Mouse (Mus musculus) monocyte, adult 2 months (primary cell): Measurements from ENCODE around the gene Lman2l.

Experiments used
- DNase-seq, 2 experiments: peaks; one replicate each; pipeline ENCODE4 v3.0.0; 2022; ENCODE audit warnings: low spot score in 2 of 2, low read depth in 1 of 2

The Lman2l gene

GRCm38 (mm10) chr1:36444471-36445464 is at the start of gene Lman2l:
Gene Lman2l, minus strand, starts transcription at chr1:36445271.
- peak; percentile 85 to 88 for DNase-seq

GRCm38 (mm10) chr1:36493299-36493698 is 48.2 kb upstream of the Lman2l start:
- DNase-seq, result no peak

GRCm38 (mm10) chr1:36492416-36493139 is 47.5 kb upstream of the Lman2l start:
- no peak for DNase-seq

- DNase-seq, result no peak
Observed at GRCm38 (mm10) chr1:36489661-36490060, 44.6 kb upstream of the Lman2l start.

- no peak for DNase-seq
Observed at GRCm38 (mm10) chr1:36487111-36487510, 42.0 kb upstream of the Lman2l start.

GRCm38 (mm10) chr1:36485080-36485479 is 40.0 kb upstream of the Lman2l start:
- DNase-seq, result no peak

- DNase-seq, result no peak
Observed at GRCm38 (mm10) chr1:36483825-36484224, 38.8 kb upstream of the Lman2l start.

- no peak for DNase-seq
Observed at GRCm38 (mm10) chr1:36479903-36480899, 35.1 kb upstream of the Lman2l start.

GRCm38 (mm10) chr1:36478343-36478795 is 33.3 kb upstream of the Lman2l start:
- DNase-seq, result no peak

GRCm38 (mm10) chr1:36476426-36476825 is 31.4 kb upstream of the Lman2l start:
- DNase-seq, result no peak

- no peak for DNase-seq
Observed at GRCm38 (mm10) chr1:36475480-36476110, 30.5 kb upstream of the Lman2l start.

GRCm38 (mm10) chr1:36474646-36475045 is 29.6 kb upstream of the Lman2l start:
- no peak for DNase-seq

- peak in 1 of 2 experiments; percentile 27 for DNase-seq
Observed at GRCm38 (mm10) chr1:36473211-36473780, 28.2 kb upstream of the Lman2l start.

- DNase-seq, result no peak
Observed at GRCm38 (mm10) chr1:36472106-36472440, 27.0 kb upstream of the Lman2l start.

GRCm38 (mm10) chr1:36471181-36472105 is 26.4 kb upstream of the Lman2l start, which contains the start of gene Cnnm4:
Gene Cnnm4, plus strand, starts transcription at chr1:36471620.
- DNase-seq, result peak; percentile 56 to 81

- DNase-seq, result no peak
Observed at GRCm38 (mm10) chr1:36469811-36470444, 24.9 kb upstream of the Lman2l start.

- DNase-seq, result no peak
Observed at GRCm38 (mm10) chr1:36467446-36467845, 22.4 kb upstream of the Lman2l start.

- no peak for DNase-seq
Observed at GRCm38 (mm10) chr1:36465641-36466160, 20.6 kb upstream of the Lman2l start.
